Mouse (Mus musculus) C2C12 (cell line): Measurements from ENCODE around the gene Syce3. TPM values are rescaled to one million over a fixed set of nuclear protein-coding genes. Genes with fewer than 3 reads are reported as not detected.
A peak's percentile ranks its signal among the peaks of the same experiment; 100 is the strongest.

Experiments used
- H3K27me3 ChIP-seq: one replicate; pipeline ENCODE4 v1.6.1; 2011; ENCODE audit not compliant: control insufficient read depth, insufficient read depth, insufficient read length
- H3K36me3 ChIP-seq: one replicate; pipeline ENCODE4 v1.6.1; 2011; ENCODE audit not compliant: control insufficient read depth, insufficient read depth
- H3K4me3 ChIP-seq: one replicate; pipeline ENCODE4 v1.5.1; 2011; ENCODE audit warnings: mild to moderate bottlenecking, control low read depth; ENCODE audit not compliant: poor library complexity, insufficient read depth, severe bottlenecking
- H3K79me2 ChIP-seq: one replicate; pipeline ENCODE4 v1.6.1; 2011; ENCODE audit not compliant: control insufficient read depth, insufficient read depth
- H3K79me3 ChIP-seq: one replicate; pipeline ENCODE4 v1.6.1; 2011; ENCODE audit warnings: low read depth, control low read depth
- H3ac ChIP-seq: one replicate; pipeline ENCODE3; 2011; ENCODE audit warnings: low read depth; ENCODE audit not compliant: control insufficient read depth, insufficient read length
- CEBPB ChIP-seq: IDR thresholded peaks from one replicate; pipeline ENCODE4 v1.6.1; 2011; ENCODE audit warnings: low read depth, mild to moderate bottlenecking, control low read depth, moderate library complexity
- CTCF ChIP-seq: IDR thresholded peaks from one replicate; pipeline ENCODE4 v1.5.1; 2011; ENCODE audit not compliant: control insufficient read depth, insufficient read depth, insufficient read length
- FOSL1 ChIP-seq: IDR thresholded peaks from one replicate; pipeline ENCODE4 v1.8.0; 2011; ENCODE audit warnings: mild to moderate bottlenecking, low read length; ENCODE audit not compliant: poor library complexity, insufficient read depth, severe bottlenecking
- MAX ChIP-seq: IDR thresholded peaks from one replicate; pipeline ENCODE4 v1.6.1; 2011; ENCODE audit warnings: mild to moderate bottlenecking, control low read depth
- MYOD1 ChIP-seq: IDR thresholded peaks from one replicate; pipeline ENCODE4 v1.6.1; 2011; ENCODE audit warnings: low read depth; ENCODE audit not compliant: control insufficient read depth, insufficient read length
- MYOG ChIP-seq: IDR thresholded peaks from one replicate; pipeline ENCODE4 v1.6.1; 2011; ENCODE audit not compliant: control insufficient read depth, insufficient read length; ENCODE audit errors: extremely low read depth
- USF1 ChIP-seq: IDR thresholded peaks from one replicate; pipeline ENCODE4 v1.6.1; 2011; ENCODE audit warnings: low read depth, mild to moderate bottlenecking, control low read depth, moderate library complexity
- polyA plus RNA-seq: library from polyadenylated mRNA; unstranded; fragments of >200 nt; fragmentation: generic; extraction: Trizol; gene quantifications from one replicate; pipeline ENCODE4 v1.2.1, GENCODE M21; 2012; ENCODE audit warnings: missing spikeins

Syce3 gene
- polyA plus RNA-seq, 1 experiment = not detected

DNA sequence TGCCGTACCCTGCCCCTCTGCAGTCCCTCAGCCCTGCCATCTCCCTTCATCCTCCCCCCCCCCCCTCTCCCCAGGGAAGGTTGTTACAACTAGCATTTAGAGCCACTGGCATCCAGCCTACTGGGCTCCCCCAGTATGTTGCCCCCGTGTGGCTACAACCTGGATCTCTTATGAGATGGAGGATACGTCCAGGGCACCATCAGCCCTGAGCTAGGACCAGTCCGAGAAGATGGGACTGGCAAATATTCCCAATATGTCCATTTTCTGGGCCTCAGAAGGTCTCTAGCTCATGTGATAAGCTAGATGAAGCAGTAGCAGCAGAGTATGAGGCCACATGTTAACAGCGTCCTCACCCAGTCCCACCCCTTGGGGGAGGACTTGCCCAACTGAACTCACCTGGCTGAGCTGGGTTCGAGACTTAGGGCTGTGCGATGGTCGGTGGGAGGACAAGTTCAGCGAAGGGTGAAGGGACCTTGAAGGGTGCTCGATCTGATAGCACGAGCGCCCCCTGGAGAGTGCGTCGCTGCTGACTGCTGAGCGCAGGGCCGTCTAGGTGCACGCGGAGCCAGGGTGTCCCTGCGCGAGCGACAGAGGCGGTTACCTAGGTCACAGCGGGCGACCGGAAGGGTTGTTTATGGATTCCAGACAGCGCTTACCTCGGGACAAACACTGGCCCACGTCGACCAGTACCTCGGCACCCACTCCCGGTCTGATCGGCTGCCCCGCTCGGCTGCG, 37.1 kb downstream of the Syce3 start:
- H3K27me3 ChIP-seq = peaks cover 18% of the 10 kb centered on the region
- no peak for TF ChIP-seq MYOG
- no peak for TF ChIP-seq MAX
- peak; percentile 95 for TF ChIP-seq CTCF
- no peak for TF ChIP-seq CEBPB
- H3ac ChIP-seq = peak overlapping the region; percentile 74
- H3K79me2 ChIP-seq = peaks cover 30% of the 10 kb centered on the region
- H3K36me3 ChIP-seq = peaks cover 47% of the 10 kb centered on the region
- H3K4me3 ChIP-seq = peak overlapping the region; percentile 87
- H3K79me3 ChIP-seq = peaks cover 13% of the 10 kb centered on the region

DNA sequence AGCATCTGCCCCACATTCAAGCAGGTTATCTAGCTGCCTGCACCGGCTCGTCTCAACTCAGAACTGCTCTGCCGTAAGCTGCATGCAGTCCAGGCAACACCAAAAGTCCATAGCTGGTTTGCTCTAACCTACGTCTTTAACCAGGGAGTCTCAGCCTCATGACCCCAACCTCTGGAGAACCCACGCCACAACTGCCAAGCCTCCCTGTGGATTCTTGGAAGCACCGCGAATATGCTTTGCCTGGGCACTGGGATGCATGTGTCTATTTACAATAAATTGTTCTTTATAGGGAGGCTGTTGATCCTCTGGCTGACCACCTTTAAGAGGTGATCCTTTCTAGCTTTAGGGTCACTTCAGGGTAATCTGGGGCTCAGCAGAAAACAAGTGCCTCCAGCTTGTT, 37.8 kb downstream of the Syce3 start:
- Histone ChIP-seq H3K27me3 (peaks cover 11% of the 10 kb centered on the region), H3K79me2 (peaks cover 30% of the 10 kb centered on the region), H3K79me3 (peaks cover 13% of the 10 kb centered on the region), H3K4me3 (peak overlapping the region; percentile 87), H3K36me3 (peaks cover 53% of the 10 kb centered on the region), H3ac (peak overlapping the region; percentile 74)
- TF ChIP-seq FOSL1 (no peak), MYOD1 (no peak), USF1 (no peak), CTCF (no peak), MAX (no peak), MYOG (no peak), CEBPB (no peak)

DNA sequence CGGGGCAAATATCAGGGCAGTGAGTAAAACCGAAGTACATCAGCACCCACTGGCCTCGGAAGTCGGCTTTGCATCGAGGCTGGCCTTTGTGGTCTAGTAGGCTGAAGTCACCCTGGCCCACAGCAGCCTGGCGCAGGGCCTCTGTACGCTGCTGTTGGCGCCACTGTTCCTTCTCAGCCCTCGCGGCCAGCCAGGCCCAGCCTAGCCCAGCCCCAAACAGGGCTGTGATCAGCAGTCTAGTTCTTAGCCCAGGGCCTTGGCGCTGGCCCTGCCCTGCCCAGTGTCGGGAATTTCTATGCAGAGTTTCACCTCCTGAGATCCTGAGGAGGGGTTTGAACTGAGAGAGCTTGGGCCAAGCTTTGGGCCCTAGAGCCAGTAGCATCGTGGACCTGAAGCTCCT, 38.2 kb downstream of the Syce3 start:
- Histone ChIP-seq H3K4me3 (no peak overlapping the region), H3ac (no peak overlapping the region), H3K79me3 (peaks cover 13% of the 10 kb centered on the region), H3K79me2 (peaks cover 30% of the 10 kb centered on the region), H3K27me3 (peaks cover 6% of the 10 kb centered on the region), H3K36me3 (peaks cover 58% of the 10 kb centered on the region)
- TF ChIP-seq CEBPB = no peak
- no peak for TF ChIP-seq MYOD1
- TF ChIP-seq USF1 = no peak
- no peak for TF ChIP-seq MYOG
- no peak for TF ChIP-seq CTCF
- TF ChIP-seq MAX = no peak
- TF ChIP-seq FOSL1 = no peak

DNA sequence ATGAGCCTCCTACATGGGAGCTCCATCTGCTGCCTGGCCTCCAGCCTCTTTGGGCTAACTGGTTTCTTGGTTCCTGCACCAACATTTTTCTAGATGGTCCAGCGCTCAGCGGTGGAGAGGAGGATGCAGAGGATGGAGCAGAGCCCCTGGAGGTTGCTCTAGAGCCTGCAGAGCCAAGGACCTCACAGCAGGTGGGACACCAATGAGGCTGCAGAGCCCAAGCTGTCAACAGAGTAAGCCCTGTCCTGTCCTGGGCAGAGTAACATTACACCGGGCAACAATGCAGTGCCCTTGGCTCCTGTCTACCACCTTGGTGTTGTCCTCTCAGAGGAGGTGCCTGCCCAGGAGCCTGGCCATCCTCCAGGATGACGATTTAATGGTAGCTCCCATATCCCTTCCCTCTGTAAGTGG, 45.2 kb downstream of the Syce3 start:
- peaks cover 99% of the 10 kb centered on the region for H3K36me3 ChIP-seq
- TF ChIP-seq USF1 (no peak), CEBPB (no peak)
- H3K4me3 ChIP-seq = no peak overlapping the region
- H3ac ChIP-seq = no peak overlapping the region
- H3K79me3 ChIP-seq = peaks cover 17% of the 10 kb centered on the region
- H3K79me2 ChIP-seq = peaks cover 33% of the 10 kb centered on the region
- H3K27me3 ChIP-seq = no peaks in the 10 kb centered on the region

DNA sequence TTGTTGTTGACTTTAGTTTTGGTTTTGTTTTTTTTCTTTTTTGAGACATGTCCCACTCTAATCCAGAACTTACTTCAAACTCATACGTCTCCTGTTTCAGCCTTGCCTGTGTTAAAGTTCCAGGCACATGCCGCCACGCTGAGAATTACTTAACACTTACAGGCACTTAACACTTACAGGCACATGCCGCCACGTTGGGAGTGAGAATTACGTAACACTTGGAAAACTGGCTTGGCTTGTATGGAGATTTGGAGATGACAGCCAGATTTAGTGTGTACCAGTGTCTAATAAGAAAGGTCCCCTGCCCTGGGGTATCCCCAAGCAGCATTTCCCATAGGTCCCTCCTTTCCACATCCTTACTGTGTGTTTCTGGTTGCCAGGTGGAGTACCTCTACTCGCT, 47.3 kb downstream of the Syce3 start:
- H3K36me3 ChIP-seq = peaks cover 95% of the 10 kb centered on the region
- no peak overlapping the region for H3ac ChIP-seq
- peaks cover 37% of the 10 kb centered on the region for H3K79me3 ChIP-seq
- TF ChIP-seq MYOG (no peak), CEBPB (no peak), MAX (no peak), FOSL1 (no peak), USF1 (no peak), MYOD1 (no peak), CTCF (no peak)
- no peaks in the 10 kb centered on the region for H3K27me3 ChIP-seq
- peaks cover 54% of the 10 kb centered on the region for H3K79me2 ChIP-seq
- no peak overlapping the region for H3K4me3 ChIP-seq

DNA sequence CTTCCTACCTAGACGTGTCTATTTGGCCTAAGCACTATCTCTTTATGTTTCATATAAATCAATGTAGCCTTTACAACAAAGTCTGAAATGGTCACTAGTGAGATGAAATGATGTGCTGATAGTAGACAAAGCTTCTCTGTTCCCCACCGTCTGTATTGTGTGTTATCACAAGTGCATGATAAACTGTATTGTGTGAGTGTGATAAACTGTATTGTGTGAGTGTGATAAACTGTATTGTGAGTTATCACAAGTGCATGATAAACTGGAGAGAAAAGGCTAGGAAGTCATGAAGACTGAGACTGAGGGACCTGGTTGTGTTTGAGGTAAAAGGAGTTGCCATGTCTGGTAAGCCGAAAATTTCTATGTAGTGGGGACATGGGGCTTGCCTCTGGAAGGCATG, 51.5 kb downstream of the Syce3 start:
- peaks cover 60% of the 10 kb centered on the region for H3K36me3 ChIP-seq
- H3ac ChIP-seq = no peak overlapping the region
- TF ChIP-seq FOSL1 = no peak
- TF ChIP-seq MYOD1 = no peak
- no peak for TF ChIP-seq CTCF
- TF ChIP-seq USF1 = no peak
- TF ChIP-seq MYOG = no peak
- no peak for TF ChIP-seq MAX
- TF ChIP-seq CEBPB = no peak
- no peak overlapping the region for H3K4me3 ChIP-seq
- H3K79me3 ChIP-seq = peaks cover 67% of the 10 kb centered on the region
- peaks cover 96% of the 10 kb centered on the region for H3K79me2 ChIP-seq
- H3K27me3 ChIP-seq = no peaks in the 10 kb centered on the region
